Mouse (Mus musculus): ENCODE data around the gene Zfp428.

- TF ChIP-seq GATA1 (IDR thresholded peaks at IDR 0.05; ENCODE audit: borderline replicate concordance, low read length) (no peak), FLI1 (IDR thresholded peaks at IDR 0.05; ENCODE audit: low read length) (no peak)
Observed at GRCm38 (mm10) chr7:24533031-24533571, 26.3 kb downstream of the Zfp428 start.

Measured in megakaryocyte, embryonic 14.5 days (primary cell).